Mouse (Mus musculus) liver, adult 10 weeks (tissue): ENCODE results near the gene Irak2. TPM values are rescaled to one million over a fixed set of nuclear protein-coding genes. Genes with fewer than 3 reads are reported as not detected.

Experiments
- polyA plus RNA-seq: library from polyadenylated mRNA; stranded (reverse); fragments of 350-450 nt; fragmentation: Illumina TruSeq; extraction: RNeasy Lipid Tissue Mini Kit (QIAGEN cat#74804); gene quantifications from one replicate; pipeline ENCODE4 v1.2.3, GENCODE M21; 2014; ENCODE audit warnings: low read depth, low replicate concordance

The Irak2 gene
- polyA plus RNA-seq: 9.0 TPM

GRCm38 (mm10) chr6:113638302-113639040, at the start of gene Irak2:
Gene Irak2 (plus strand): TSS chr6:113638467.

GRCm38 (mm10) chr6:113600543-113601139, 37.6 kb upstream of the Irak2 start, which contains the start of gene Fancd2os:
Gene Fancd2os (minus strand): TSS chr6:113600715.

GRCm38 (mm10) chr6:113604432-113605223, 33.6 kb upstream of the Irak2 start, which contains the start of gene Brk1:
Gene Brk1 (plus strand): TSS chr6:113604772.

GRCm38 (mm10) chr6:113623941-113624751, 14.1 kb upstream of the Irak2 start, which contains the start of gene Vhl:
Gene Vhl (plus strand): TSS chr6:113623959.

GRCm38 (mm10) chr6:113696582-113697221, 58.4 kb downstream of the Irak2 start, which contains the start of gene Tatdn2:
Gene Tatdn2 (plus strand): TSS chr6:113697050.

GRCm38 (mm10) chr6:113719878-113720277, 81.6 kb downstream of the Irak2 start, which contains the start of gene Ghrl:
Gene Ghrl (minus strand): TSS chr6:113719880.

GRCm38 (mm10) chr6:113740236-113741217, 102.3 kb downstream of the Irak2 start, which contains the start of gene Sec13:
Gene Sec13 (minus strand): TSS chr6:113740743.

Other genes starting within 250 kb of the Irak2 start
- 0.93 TPM for gene Ttll3, start 249.2 kb upstream of the Irak2 start, polyA plus RNA-seq
- 1.1 TPM for gene Rpusd3, start 219.1 kb upstream of the Irak2 start, polyA plus RNA-seq
- not detected for gene Cidec, start 202.7 kb upstream of the Irak2 start, polyA plus RNA-seq
- 15.9 TPM for gene Jagn1, start 195.9 kb upstream of the Irak2 start, polyA plus RNA-seq
- gene Il17re, start 180.0 kb upstream of the Irak2 start, polyA plus RNA-seq: 0.21 TPM
- gene Il17rc, start 167.0 kb upstream of the Irak2 start, polyA plus RNA-seq: 1.3 TPM
- gene Creld1, start 155.2 kb upstream of the Irak2 start, polyA plus RNA-seq: 5.1 TPM
- gene Prrt3, start 136.5 kb upstream of the Irak2 start, polyA plus RNA-seq: not detected
- gene Emc3, start 106.8 kb upstream of the Irak2 start, polyA plus RNA-seq: 52.6 TPM
- gene Fancd2, start 106.8 kb upstream of the Irak2 start, polyA plus RNA-seq: 0.13 TPM
- gene Fancd2os, start 37.8 kb upstream of the Irak2 start, polyA plus RNA-seq: not detected
- gene Brk1, start 33.7 kb upstream of the Irak2 start, polyA plus RNA-seq: 31.4 TPM
- gene Vhl, start 14.5 kb upstream of the Irak2 start, polyA plus RNA-seq: 9.2 TPM
- 10.6 TPM for gene Tatdn2, start 58.6 kb downstream of the Irak2 start, polyA plus RNA-seq
- gene Ghrl, start 81.4 kb downstream of the Irak2 start, polyA plus RNA-seq: not detected
- 19.7 TPM for gene Sec13, start 102.3 kb downstream of the Irak2 start, polyA plus RNA-seq